Mouse (Mus musculus) liver, embryonic 11.5 days (tissue): ENCODE results near the gene Pth2. TPM values are rescaled to one million over a fixed set of nuclear protein-coding genes. Genes with fewer than 3 reads are reported as not detected.

Experiments used
- ATAC-seq: fragments of 200-750 bp; cut with Nextera tagmentation; replicated peaks from 2 replicates; pipeline ENCODE4 v1.8.0; 2017; ENCODE audit warnings: moderate number of reproducible peaks, mild to moderate bottlenecking, moderate TSS enrichment, moderate library complexity; ENCODE audit not compliant: low FRiP score
- DNase-seq: peaks from one replicate; pipeline ENCODE4 v3.0.0-alpha.2; 2017; ENCODE audit warnings: low spot score
- H3K27ac ChIP-seq: fragments of 300-500 bp; sonication (generic); 2 replicates; pipeline ENCODE4 v1.5.1; 2014; ENCODE audit warnings: mild to moderate bottlenecking, low read depth, low read length, control low read depth
- H3K27me3 ChIP-seq: fragments of 300-500 bp; sonication (generic); replicated peaks from 2 replicates; pipeline ENCODE4 v1.6.1; 2014; ENCODE audit warnings: low read length, mixed read lengths; ENCODE audit not compliant: control insufficient read depth, insufficient read depth
- H3K36me3 ChIP-seq: fragments of 300-500 bp; sonication (generic); 2 replicates; pipeline ENCODE4 v1.6.1; 2014; ENCODE audit warnings: mild to moderate bottlenecking, low read length, moderate library complexity, mixed read lengths; ENCODE audit not compliant: control insufficient read depth, insufficient read depth
- H3K4me1 ChIP-seq: fragments of 300-500 bp; sonication (generic); replicated peaks from 2 replicates; pipeline ENCODE4 v1.6.1; 2014; ENCODE audit warnings: low read length, mixed read lengths; ENCODE audit not compliant: control insufficient read depth, insufficient read depth
- H3K4me2 ChIP-seq: fragments of 300-500 bp; sonication (generic); 2 replicates; pipeline ENCODE4 v1.6.1; 2014; ENCODE audit warnings: mild to moderate bottlenecking, control low read depth, moderate library complexity
- H3K4me3 ChIP-seq: fragments of 300-500 bp; sonication (generic); 2 replicates; pipeline ENCODE4 v1.5.1; 2014; ENCODE audit warnings: low read depth, low read length, control low read depth
- H3K9ac ChIP-seq: fragments of 300-500 bp; sonication (generic); 2 replicates; pipeline ENCODE4 v1.6.1; 2014; ENCODE audit warnings: low read depth, low read length, control low read depth
- H3K9me3 ChIP-seq: fragments of 300-500 bp; sonication (generic); 2 replicates; pipeline ENCODE4 v1.6.1; 2016; ENCODE audit warnings: low read length, inconsistent platforms, mixed read lengths; ENCODE audit not compliant: control insufficient read depth
- WGBS: fragments of 180-500 bp; shearing (Covaris S2); extraction: QIAGEN DNeasy Blood & Tissue Kit; methylation state at CpG from one replicate; pipeline ENCODE4 v1.1.7; 2014; 5-methylcytosine and 5-hydroxymethylcytosine counted together
- polyA plus RNA-seq: library from polyadenylated mRNA; unstranded; fragments of >200 nt; fragmentation: Nextera tagmentation; extraction: Ambion mirVana; gene quantifications from 2 replicates; pipeline ENCODE4 v1.2.1, GENCODE M21; 2014

The Pth2 gene
- polyA plus RNA-seq, 1 experiment from 2014 or later: not detected

DNA sequence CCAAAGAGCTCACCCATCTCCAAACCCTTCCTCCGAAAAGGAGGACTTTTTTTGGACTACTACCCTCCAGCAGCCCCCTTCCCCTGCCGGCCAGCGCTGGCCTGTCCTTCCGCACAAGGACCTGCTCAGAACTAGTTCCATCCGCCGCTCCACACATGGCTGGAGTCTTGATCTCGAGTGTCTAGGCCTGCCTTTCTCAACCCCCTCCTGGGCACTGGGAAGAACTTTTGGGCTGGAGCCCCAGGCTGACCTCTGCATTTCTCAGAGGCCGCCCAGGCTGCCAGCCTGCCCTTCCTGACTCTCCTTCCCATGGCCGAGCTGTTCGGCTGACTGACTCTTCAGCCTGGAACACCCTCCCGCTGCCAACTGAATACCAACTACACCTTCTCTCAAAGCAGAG, 1.8 kb downstream of the Pth2 start:
- no peak for DNase-seq
- Histone ChIP-seq H3K36me3 (no peaks in the 10 kb centered on the region), H3K9me3 (no peaks in the 10 kb centered on the region), H3K4me3 (peak overlapping the region; percentile 26), H3K9ac (0 out of 2 replicates have a peak overlapping the region, but pooled peaks have one; percentile 3), H3K27ac (no peak overlapping the region), H3K27me3 (peaks cover 96% of the 10 kb centered on the region), H3K4me2 (peak overlapping the region; percentile 62), H3K4me1 (peaks cover 9% of the 10 kb centered on the region)
- 20% methylated on average over 11 of the region's 11 CpGs for WGBS
- 0 out of 2 replicates have a peak, but pooled peaks have one; percentile 6 for ATAC-seq

GRCm38 (mm10) chr7:45183672-45184071, 2.9 kb downstream of the Pth2 start:
- ATAC-seq (no peak), DNase-seq (no peak)
- H3K27me3 ChIP-seq: peaks cover 96% of the 10 kb centered on the region
- no peak overlapping the region for H3K9ac ChIP-seq
- no peak overlapping the region for H3K27ac ChIP-seq
- H3K4me1 ChIP-seq: peaks cover 9% of the 10 kb centered on the region
- H3K9me3 ChIP-seq: no peaks in the 10 kb centered on the region
- WGBS: 55% methylated on average over 7 of the region's 7 CpGs
- H3K4me2 ChIP-seq: no peak overlapping the region
- H3K36me3 ChIP-seq: no peaks in the 10 kb centered on the region
- no peak overlapping the region for H3K4me3 ChIP-seq

DNA sequence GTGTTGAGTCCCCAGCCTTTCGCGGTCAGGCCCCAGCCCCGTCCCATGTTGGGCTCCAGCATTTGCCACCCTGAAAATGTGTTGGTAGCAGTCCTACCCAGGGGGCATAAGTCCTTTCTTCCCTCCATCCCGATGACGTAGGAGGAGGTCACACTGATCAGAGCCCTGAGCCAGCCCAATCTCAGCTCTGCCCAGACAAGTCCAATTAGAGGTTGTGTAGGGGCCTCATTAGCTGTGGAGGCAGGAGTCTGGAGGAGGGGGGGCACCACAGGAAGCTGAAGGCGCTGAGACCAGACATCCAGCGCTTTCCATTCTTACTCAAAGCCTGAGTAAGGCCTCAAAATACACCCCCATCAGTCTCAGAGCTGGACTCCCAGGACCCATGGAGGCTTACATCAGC, 5.1 kb downstream of the Pth2 start:
- H3K27ac ChIP-seq: no peak overlapping the region
- peaks cover 96% of the 10 kb centered on the region for H3K27me3 ChIP-seq
- DNase-seq (no peak), ATAC-seq (no peak)
- H3K4me3 ChIP-seq: no peak overlapping the region
- H3K4me1 ChIP-seq: peaks cover 9% of the 10 kb centered on the region
- H3K9ac ChIP-seq: no peak overlapping the region
- no peaks in the 10 kb centered on the region for H3K9me3 ChIP-seq
- no peaks in the 10 kb centered on the region for H3K36me3 ChIP-seq
- WGBS: 62% methylated on average over 7 of the region's 7 CpGs
- H3K4me2 ChIP-seq: no peak overlapping the region

- ATAC-seq (no peak), DNase-seq (no peak)
- peaks cover 78% of the 10 kb centered on the region for H3K27me3 ChIP-seq
- no peak overlapping the region for H3K27ac ChIP-seq
- H3K36me3 ChIP-seq: no peaks in the 10 kb centered on the region
- no peak overlapping the region for H3K4me2 ChIP-seq
- H3K4me1 ChIP-seq: no peaks in the 10 kb centered on the region
- H3K4me3 ChIP-seq: no peak overlapping the region
- H3K9me3 ChIP-seq: no peaks in the 10 kb centered on the region
- no peak overlapping the region for H3K9ac ChIP-seq
- WGBS: 54% methylated on average over 16 of the region's 16 CpGs
Measured at GRCm38 (mm10) chr7:45189600-45189999, 8.8 kb downstream of the Pth2 start.

GRCm38 (mm10) chr7:45190186-45190585, 9.4 kb downstream of the Pth2 start:
- DNase-seq (no peak), ATAC-seq (no peak)
- no peaks in the 10 kb centered on the region for H3K9me3 ChIP-seq
- no peaks in the 10 kb centered on the region for H3K36me3 ChIP-seq
- no peak overlapping the region for H3K4me3 ChIP-seq
- H3K27me3 ChIP-seq: peaks cover 73% of the 10 kb centered on the region
- no peak overlapping the region for H3K27ac ChIP-seq
- H3K4me2 ChIP-seq: no peak overlapping the region
- 74% methylated on average over 6 of the region's 6 CpGs for WGBS
- H3K9ac ChIP-seq: no peak overlapping the region
- no peaks in the 10 kb centered on the region for H3K4me1 ChIP-seq

GRCm38 (mm10) chr7:45191161-45191560, 10.4 kb downstream of the Pth2 start:
- Histone ChIP-seq H3K9ac (no peak overlapping the region), H3K4me3 (no peak overlapping the region), H3K27me3 (peaks cover 70% of the 10 kb centered on the region), H3K27ac (no peak overlapping the region), H3K4me1 (no peaks in the 10 kb centered on the region), H3K9me3 (no peaks in the 10 kb centered on the region), H3K36me3 (no peaks in the 10 kb centered on the region), H3K4me2 (no peak overlapping the region)
- ATAC-seq (no peak), DNase-seq (no peak)
- WGBS: 47% methylated on average over 2 of the region's 2 CpGs

DNA sequence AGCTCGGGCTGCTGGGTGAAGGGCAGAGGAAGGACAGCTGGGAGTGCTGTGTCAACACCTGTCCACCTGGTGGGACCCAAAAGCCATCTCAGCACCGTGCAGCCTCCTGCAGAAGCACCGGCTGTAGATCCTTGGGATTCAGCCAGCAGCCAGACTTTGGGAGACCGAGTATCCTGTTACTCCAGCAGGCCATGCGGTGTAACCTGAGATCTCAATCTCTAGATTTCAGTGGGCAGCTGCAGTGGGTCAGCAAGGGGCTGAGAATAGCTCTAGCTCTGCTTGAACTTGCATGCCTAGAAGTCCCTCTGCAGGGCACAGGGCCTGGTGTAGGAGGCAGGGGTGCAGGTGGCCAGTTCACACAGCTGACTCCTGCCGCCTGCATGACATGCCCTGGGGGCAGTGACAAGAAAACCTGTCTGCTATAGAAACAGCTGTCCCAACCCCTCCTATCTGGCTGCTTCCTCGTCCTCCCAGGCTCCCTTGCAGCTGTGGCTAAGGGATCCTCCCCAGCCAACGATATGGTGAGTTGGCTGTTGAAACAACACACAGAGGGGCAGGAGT, 11.1 kb downstream of the Pth2 start:
- peaks cover 65% of the 10 kb centered on the region for H3K27me3 ChIP-seq
- WGBS: 21% methylated on average over 8 of the region's 8 CpGs
- no peaks in the 10 kb centered on the region for H3K9me3 ChIP-seq
- DNase-seq: no peak
- no peak overlapping the region for H3K27ac ChIP-seq
- no peaks in the 10 kb centered on the region for H3K4me1 ChIP-seq
- H3K9ac ChIP-seq: no peak overlapping the region
- no peak for ATAC-seq
- H3K4me2 ChIP-seq: no peak overlapping the region
- H3K4me3 ChIP-seq: no peak overlapping the region
- no peaks in the 10 kb centered on the region for H3K36me3 ChIP-seq

DNA sequence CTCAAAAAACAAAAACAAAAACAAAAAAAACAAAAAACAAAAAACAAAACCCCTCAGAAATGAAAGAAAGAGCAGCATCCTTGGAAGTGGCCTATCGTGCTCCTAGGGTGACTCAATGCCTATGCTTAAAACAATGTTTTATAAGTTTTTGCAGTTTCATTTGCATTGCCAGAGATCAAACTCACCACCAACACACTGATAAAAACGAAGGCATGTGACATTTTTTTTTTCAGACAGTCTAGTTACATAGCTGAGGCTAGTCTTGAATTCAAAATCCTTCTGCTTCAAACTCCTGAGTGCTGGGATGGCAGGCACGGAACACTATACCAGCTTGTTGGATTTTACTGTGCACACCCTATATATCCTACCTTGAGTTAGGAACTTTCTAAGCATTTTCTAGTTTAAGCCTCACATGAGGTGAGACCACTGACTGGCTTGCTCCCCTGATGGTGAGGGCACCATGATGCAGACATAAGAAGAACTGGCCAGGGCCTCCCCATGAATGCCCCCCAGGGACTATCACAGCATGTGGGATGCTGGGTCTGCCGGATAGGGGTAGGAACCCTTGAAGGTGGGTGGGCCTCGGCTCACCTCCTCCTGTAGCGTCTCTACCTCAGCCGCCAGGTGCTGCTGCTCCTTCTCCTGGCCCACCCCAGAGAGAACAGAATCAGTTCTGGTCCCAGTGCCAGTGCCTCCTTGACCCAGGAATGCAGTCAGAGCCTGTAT, 12.0 kb downstream of the Pth2 start:
- no peak for ATAC-seq
- Histone ChIP-seq H3K4me2 (no peak overlapping the region), H3K36me3 (no peaks in the 10 kb centered on the region), H3K4me3 (no peak overlapping the region), H3K27ac (no peak overlapping the region), H3K9me3 (no peaks in the 10 kb centered on the region), H3K4me1 (no peaks in the 10 kb centered on the region), H3K9ac (no peak overlapping the region), H3K27me3 (peaks cover 61% of the 10 kb centered on the region)
- WGBS: 75% methylated on average over 7 of the region's 7 CpGs
- no peak for DNase-seq

DNA sequence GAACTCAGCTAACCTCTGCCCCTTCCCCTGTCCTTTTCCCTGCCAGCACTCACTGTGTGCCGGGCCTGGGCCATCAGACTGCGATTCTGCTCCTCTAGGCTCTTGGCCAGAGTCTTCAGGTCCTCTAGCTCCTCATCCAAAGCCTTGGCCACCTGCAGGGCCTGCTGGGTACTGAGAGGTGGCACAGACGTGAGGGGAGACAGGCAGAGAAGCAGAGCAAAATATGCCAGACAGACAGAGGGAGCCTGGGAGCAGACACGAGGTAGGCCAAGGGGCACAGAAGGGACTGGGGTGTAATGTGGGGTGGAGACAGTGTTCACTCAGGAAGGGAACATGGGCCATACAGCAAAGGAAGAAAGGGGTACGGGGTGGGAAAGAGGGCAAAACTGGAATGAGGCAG, 12.6 kb downstream of the Pth2 start:
- no peak overlapping the region for H3K4me3 ChIP-seq
- H3K27me3 ChIP-seq: peaks cover 54% of the 10 kb centered on the region
- no peak overlapping the region for H3K4me2 ChIP-seq
- H3K9ac ChIP-seq: no peak overlapping the region
- no peak for ATAC-seq
- no peak for DNase-seq
- 57% methylated on average over 5 of the region's 5 CpGs for WGBS
- H3K27ac ChIP-seq: no peak overlapping the region
- H3K36me3 ChIP-seq: no peaks in the 10 kb centered on the region
- no peaks in the 10 kb centered on the region for H3K9me3 ChIP-seq
- H3K4me1 ChIP-seq: no peaks in the 10 kb centered on the region
